Mouse (Mus musculus) heart, embryonic 12.5 days (tissue): ENCODE data around the gene Exog. TPM values are rescaled to one million over a fixed set of nuclear protein-coding genes. Genes with fewer than 3 reads are reported as not detected.

Source experiments
- ATAC-seq: fragments of 200-750 bp; cut with Nextera tagmentation; 2 replicates; pipeline ENCODE4 v1.8.0; 2017; ENCODE audit warnings: moderate TSS enrichment, moderate library complexity; ENCODE audit not compliant: insufficient number of reproducible peaks, low FRiP score
- H3K27ac ChIP-seq: fragments of 300-500 bp; sonication (generic); 2 replicates; pipeline ENCODE4 v1.5.1; 2016; ENCODE audit warnings: mild to moderate bottlenecking, moderate library complexity; ENCODE audit not compliant: poor library complexity, severe bottlenecking
- H3K27me3 ChIP-seq: fragments of 300-500 bp; sonication (generic); replicated peaks from 2 replicates; pipeline ENCODE4 v1.6.1; 2016; ENCODE audit warnings: mild to moderate bottlenecking, moderate library complexity
- H3K36me3 ChIP-seq: fragments of 300-500 bp; sonication (generic); 2 replicates; pipeline ENCODE4 v1.6.1; 2016; ENCODE audit warnings: mild to moderate bottlenecking, moderate library complexity
- H3K4me1 ChIP-seq: fragments of 300-500 bp; sonication (generic); replicated peaks from 2 replicates; pipeline ENCODE4 v1.6.1; 2016; ENCODE audit warnings: mild to moderate bottlenecking
- H3K4me2 ChIP-seq: fragments of 300-500 bp; sonication (generic); 2 replicates; pipeline ENCODE4 v1.6.1; 2016; ENCODE audit warnings: mild to moderate bottlenecking, moderate library complexity
- H3K4me3 ChIP-seq: fragments of 300-500 bp; sonication (generic); 2 replicates; pipeline ENCODE4 v1.5.1; 2016; ENCODE audit warnings: mild to moderate bottlenecking
- H3K9ac ChIP-seq: fragments of 300-500 bp; sonication (generic); 2 replicates; pipeline ENCODE4 v1.6.1; 2016; ENCODE audit warnings: mild to moderate bottlenecking, moderate library complexity
- H3K9me3 ChIP-seq: fragments of 300-500 bp; sonication (generic); replicated peaks from 2 replicates; pipeline ENCODE4 v1.6.1; 2016; ENCODE audit warnings: mild to moderate bottlenecking, moderate library complexity
- WGBS: fragments of 180-500 bp; shearing (Covaris S2); methylation state at CpG from one replicate; pipeline ENCODE4 v1.1.7; 2016; 5-methylcytosine and 5-hydroxymethylcytosine counted together
- polyA plus RNA-seq: library from polyadenylated mRNA; unstranded; fragments of >200 nt; fragmentation: Nextera tagmentation; extraction: Ambion mirVana; gene quantifications from 2 replicates; pipeline ENCODE4 v1.2.1, GENCODE M21; 2016

The Exog gene
- polyA plus RNA-seq, 1 experiment from 2014 or later, result 15.4 TPM

DNA sequence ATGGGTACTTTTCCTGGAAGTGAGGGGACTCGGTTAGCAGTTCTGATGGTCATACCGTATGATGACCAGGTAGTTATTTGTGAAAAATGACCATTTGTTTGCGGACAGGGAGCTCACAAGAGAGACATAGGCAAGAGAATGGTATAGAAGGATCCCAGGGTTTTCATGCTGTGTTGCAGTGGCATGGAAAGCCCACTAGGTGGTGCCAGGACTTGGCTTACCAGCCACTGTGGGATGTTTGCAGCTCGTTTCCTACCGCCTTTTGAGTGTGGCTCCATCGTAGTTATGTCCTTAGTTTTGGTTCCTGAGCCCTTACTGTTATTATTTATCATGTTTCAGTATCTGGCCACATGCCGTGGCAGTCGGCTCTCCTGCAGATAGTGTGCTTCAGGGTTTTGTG, 15.7 kb downstream of the Exog start:
- ATAC-seq, result no peak
- H3K9me3 ChIP-seq, result no peaks in the 10 kb centered on the region
- H3K27ac ChIP-seq, result no peak overlapping the region
- H3K4me3 ChIP-seq, result no peak overlapping the region
- H3K9ac ChIP-seq, result no peak overlapping the region
- no peak overlapping the region for H3K4me2 ChIP-seq
- peaks cover 55% of the 10 kb centered on the region for H3K36me3 ChIP-seq
- peaks cover 26% of the 10 kb centered on the region for H3K4me1 ChIP-seq
- WGBS, result 46% methylated on average over 8 of the region's 8 CpGs
- H3K27me3 ChIP-seq, result no peaks in the 10 kb centered on the region

DNA sequence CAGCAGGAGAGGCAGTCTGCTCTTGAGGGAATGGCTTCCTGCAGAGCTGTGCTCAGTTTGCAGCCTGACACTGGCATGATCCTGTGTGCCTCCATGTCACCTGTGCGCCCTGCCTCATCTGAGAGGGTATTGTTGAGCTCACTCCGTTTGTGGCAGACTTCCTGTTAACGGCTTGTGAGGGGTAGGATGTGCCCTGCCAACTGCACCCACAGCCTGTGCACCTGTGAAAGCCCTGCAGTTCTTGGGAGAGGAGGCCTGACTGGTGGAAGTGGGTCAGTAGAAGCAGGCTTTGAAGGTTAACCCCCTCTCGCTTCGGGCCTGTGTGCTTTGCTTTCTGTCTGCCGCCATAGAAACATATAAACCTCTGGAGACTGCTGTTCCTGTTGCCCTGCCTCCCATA, 20.3 kb downstream of the Exog start:
- Histone ChIP-seq H3K27me3 (peaks cover 3% of the 10 kb centered on the region; the same call in 1 of the 2 replicates), H3K4me1 (peaks cover 35% of the 10 kb centered on the region), H3K4me2 (no peak overlapping the region), H3K4me3 (no peak overlapping the region), H3K9me3 (no peaks in the 10 kb centered on the region), H3K27ac (no peak overlapping the region), H3K36me3 (peaks cover 40% of the 10 kb centered on the region), H3K9ac (no peak overlapping the region)
- 91% methylated on average over 6 of the region's 6 CpGs for WGBS
- no peak for ATAC-seq

DNA sequence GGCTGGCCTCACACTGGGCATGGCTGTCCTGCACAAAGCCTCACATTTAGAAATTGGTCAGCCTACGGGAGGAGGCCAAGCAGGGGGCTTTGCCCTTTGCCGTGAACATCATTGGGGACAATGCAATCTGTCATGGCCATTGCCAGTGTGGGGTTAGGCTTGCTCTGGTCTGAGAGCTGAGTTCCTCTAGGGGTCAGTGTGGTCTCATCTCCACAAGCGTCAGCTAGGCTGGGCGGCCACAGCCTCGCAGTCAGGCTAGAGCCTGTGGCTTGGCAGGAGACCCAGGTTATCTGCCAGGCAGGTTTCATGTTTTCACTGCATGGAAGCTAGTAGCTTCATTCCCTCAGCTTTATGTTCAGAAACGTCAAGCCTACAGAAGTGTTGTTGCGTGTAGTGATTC, 20.9 kb downstream of the Exog start:
- peaks cover 40% of the 10 kb centered on the region for H3K4me1 ChIP-seq
- no peak overlapping the region for H3K27ac ChIP-seq
- WGBS, result 60% methylated on average over 7 of the region's 7 CpGs
- no peak overlapping the region for H3K9ac ChIP-seq
- no peaks in the 10 kb centered on the region for H3K9me3 ChIP-seq
- H3K4me2 ChIP-seq, result no peak overlapping the region
- peaks cover 3% of the 10 kb centered on the region; the same call in 1 of the 2 replicates for H3K27me3 ChIP-seq
- peaks cover 40% of the 10 kb centered on the region for H3K36me3 ChIP-seq
- H3K4me3 ChIP-seq, result no peak overlapping the region
- no peak for ATAC-seq

DNA sequence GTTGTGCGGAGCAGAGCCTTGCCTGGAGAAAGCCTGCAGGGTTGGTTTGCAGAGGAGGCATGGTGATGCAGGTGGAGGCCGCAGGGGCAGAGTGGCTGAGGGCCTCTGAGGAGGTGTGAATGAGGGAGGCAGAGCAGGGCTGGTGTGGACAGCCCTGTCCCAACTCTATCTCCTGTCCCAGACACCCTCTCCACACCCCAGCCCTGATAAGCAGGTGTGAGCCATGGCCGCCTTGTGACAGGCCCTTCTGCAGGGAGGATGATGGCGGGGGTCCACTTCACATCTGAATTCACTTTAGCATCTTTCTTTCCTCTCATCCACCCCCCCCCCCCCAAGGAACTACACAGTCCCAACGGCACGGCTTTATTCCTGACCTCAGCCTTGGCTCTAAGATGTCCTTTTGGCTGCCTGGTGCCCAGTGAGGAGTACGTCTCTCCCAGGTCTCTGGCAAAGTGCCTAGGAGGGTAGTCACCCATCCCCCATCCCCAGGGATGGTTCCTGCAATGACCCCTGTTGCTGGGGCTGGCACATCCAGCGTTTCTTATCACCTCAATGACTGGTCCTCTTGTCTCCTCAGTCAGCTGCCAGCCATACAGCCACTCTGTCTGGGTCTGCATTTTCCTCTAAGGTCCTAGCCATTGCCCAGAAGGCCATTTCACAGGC, 25.1 kb downstream of the Exog start:
- Histone ChIP-seq H3K4me3 (no peak overlapping the region), H3K27me3 (peaks cover 3% of the 10 kb centered on the region; the same call in 1 of the 2 replicates), H3K9ac (no peak overlapping the region), H3K9me3 (no peaks in the 10 kb centered on the region), H3K36me3 (peaks cover 9% of the 10 kb centered on the region), H3K4me1 (peaks cover 80% of the 10 kb centered on the region), H3K4me2 (peak overlapping the region; percentile 27), H3K27ac (peak overlapping the region; percentile 83)
- ATAC-seq, result peak; percentile 91
- WGBS, result 17% methylated on average over 8 of the region's 8 CpGs

DNA sequence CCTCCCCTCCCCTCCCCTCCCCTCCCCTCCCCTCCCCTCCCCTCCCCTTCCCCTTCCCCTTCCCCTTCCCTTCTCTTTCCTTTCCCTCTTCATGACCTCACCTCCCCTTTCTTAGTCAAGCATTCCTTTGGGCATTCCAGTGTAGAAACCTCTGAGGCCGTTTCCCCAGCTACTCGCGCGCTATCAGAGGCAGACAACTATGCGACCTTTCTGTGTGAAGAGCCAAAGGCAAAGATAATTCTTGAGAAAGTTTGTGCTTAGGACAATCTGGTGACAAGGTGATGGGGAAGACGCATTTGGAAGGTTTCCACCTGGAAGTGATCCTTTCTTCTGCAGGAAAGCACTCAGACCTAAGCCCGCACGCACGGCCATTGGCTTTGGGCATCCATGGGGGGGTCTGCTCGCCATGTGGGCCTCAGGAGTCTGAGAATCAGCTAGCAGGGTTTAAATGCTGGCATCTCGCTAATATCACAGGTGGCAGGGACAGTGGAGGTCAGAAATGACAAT, 27.7 kb downstream of the Exog start:
- Histone ChIP-seq H3K4me2 (no peak overlapping the region), H3K4me1 (peaks cover 82% of the 10 kb centered on the region), H3K9me3 (no peaks in the 10 kb centered on the region), H3K27me3 (peaks cover 8% of the 10 kb centered on the region), H3K36me3 (no peaks in the 10 kb centered on the region), H3K4me3 (no peak overlapping the region), H3K27ac (peak overlapping the region; percentile 14; the same call in 1 of the 2 replicates), H3K9ac (no peak overlapping the region)
- 44% methylated on average over 11 of the region's 11 CpGs for WGBS
- no peak for ATAC-seq

DNA sequence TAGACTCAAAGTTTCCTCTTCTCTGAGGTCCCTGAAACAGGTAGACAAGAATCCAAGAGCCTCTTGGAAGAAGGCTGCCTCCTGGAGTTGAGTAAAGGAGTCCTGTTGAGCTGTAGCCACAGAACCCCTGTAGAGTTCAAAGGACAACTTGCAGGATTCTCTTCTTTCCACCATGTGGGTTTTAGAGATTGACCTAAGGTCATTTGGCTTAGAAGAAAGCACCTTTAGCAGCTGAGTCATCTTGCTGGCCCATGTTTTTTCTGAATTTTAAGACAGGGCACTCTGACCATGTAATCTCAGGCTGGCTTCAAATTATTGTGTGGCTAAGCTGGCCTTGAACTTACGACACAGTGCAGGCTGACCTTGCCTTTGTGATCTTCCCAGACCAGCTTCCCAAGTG, 28.3 kb downstream of the Exog start:
- ATAC-seq, result no peak
- Histone ChIP-seq H3K27ac (peak overlapping the region; percentile 14; the same call in 1 of the 2 replicates), H3K4me2 (no peak overlapping the region), H3K4me1 (peaks cover 80% of the 10 kb centered on the region), H3K9ac (no peak overlapping the region), H3K36me3 (no peaks in the 10 kb centered on the region), H3K4me3 (no peak overlapping the region), H3K27me3 (peaks cover 8% of the 10 kb centered on the region), H3K9me3 (no peaks in the 10 kb centered on the region)
- whole genome bisulfite sequencing, result 92% methylated on average over 1 of the region's 1 CpGs

DNA sequence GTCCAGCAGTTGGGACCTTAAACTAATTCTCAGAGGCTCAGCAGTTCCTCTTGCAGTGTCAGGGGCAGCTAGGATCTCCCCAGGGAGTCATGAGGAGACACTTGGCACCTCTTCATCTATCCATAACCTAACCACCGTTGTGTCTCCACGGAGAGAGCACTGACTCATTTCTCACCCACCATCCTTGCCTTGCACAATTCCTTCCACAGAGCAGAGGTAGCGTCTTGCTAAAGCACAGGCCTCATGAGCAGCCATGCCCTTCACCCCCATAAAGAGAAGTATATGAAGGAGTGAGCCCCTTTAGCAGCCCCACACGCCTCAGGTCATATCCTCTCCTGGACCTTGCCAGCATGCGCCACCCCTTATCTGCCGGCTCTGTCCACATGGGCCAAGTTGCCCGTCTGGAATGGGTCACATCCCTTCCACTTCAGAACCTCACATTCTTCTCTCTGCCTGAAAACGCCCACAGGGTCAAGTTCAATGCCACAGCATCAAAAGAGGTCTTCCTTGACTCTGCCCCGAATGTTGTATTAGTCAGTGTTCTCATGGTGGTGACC, 28.9 kb downstream of the Exog start:
- H3K4me1 ChIP-seq, result peaks cover 80% of the 10 kb centered on the region
- H3K27ac ChIP-seq, result no peak overlapping the region
- no peak for ATAC-seq

DNA sequence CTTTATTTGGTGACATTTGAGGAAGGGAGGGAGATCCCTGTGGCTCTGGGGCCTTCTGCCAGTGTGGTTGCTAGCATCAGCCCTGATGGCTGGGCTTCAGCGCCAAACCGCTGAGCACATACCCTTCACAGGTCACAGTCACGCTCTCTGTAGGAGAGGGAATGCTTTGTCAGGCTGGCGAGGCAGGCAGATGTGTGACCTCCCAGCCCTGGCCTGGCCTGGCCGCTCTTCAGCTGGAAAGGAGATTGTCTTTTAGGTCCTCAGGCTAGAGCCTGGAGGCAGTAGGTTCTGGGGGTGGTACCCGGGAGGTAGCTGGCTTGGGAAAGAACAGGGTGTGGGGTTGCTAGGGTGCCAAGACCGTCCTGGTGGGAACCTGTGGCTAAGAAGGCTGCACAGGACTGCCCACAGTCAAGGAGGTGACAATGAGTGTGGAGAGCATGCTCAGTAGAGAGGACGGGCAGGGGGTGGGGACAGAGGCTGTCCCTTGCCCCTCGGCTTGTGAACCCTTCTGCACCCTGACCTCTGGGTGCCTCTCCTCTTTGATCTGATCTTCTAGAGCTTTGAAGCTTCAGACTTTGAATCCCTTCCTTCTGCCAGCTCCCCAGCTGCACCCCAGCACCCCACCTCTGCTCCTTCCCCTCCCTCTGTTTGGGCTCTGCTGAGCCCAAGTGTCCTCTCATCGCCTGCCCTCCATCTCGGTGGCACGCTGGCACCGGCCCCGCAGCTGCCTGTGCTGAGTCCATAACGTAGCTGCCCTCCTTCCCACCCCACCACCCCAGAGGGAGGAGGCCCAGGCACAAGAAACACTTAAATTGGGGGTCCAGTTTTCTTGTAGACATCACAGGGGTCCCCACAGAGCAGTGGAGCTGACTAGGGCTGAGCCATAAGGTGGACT, 30.2 kb downstream of the Exog start:
- Histone ChIP-seq H3K9me3 (no peaks in the 10 kb centered on the region), H3K4me1 (peaks cover 80% of the 10 kb centered on the region), H3K27me3 (peaks cover 8% of the 10 kb centered on the region; the same call in 1 of the 2 replicates), H3K9ac (peak overlapping the region; percentile 4; the same call in 1 of the 2 replicates), H3K4me3 (no peak overlapping the region), H3K4me2 (no peak overlapping the region), H3K27ac (no peak overlapping the region), H3K36me3 (no peaks in the 10 kb centered on the region)
- no peak for ATAC-seq
- WGBS, result 52% methylated on average over 15 of the region's 15 CpGs

More for the DNA sequence above, 28.9 kb downstream of the Exog start:
- Histone ChIP-seq H3K36me3 (no peaks in the 10 kb centered on the region), H3K27me3 (peaks cover 8% of the 10 kb centered on the region; the same call in 1 of the 2 replicates), H3K9me3 (no peaks in the 10 kb centered on the region), H3K4me2 (no peak overlapping the region), H3K9ac (no peak overlapping the region), H3K4me3 (no peak overlapping the region)
- 68% methylated on average over 9 of the region's 9 CpGs for WGBS

DNA sequence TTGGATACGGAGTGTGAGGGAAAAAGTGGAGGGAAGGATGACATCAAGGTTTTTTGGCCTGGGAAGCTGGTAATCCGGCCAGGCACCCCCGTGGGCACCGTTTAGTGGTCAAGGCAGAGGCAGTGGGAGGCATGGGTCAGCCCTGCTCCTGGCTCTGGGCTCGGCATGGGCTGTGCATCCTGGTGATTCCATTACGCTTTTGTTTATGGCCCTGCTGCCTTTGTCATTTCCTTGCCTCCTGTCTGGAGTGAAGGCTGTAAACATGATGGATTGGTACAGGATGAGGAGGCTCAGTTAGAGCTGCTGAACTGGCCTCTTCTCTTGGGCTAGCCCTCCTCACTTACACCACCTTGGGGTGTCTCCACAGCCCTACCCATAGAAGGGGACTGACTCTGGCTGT, 33.0 kb downstream of the Exog start:
- Histone ChIP-seq H3K36me3 (no peaks in the 10 kb centered on the region), H3K27ac (no peak overlapping the region), H3K4me2 (no peak overlapping the region), H3K9me3 (no peaks in the 10 kb centered on the region), H3K27me3 (peaks cover 8% of the 10 kb centered on the region; the same call in 1 of the 2 replicates), H3K9ac (no peak overlapping the region), H3K4me3 (no peak overlapping the region), H3K4me1 (peaks cover 56% of the 10 kb centered on the region)
- 45% methylated on average over 6 of the region's 6 CpGs for WGBS
- no peak for ATAC-seq

DNA sequence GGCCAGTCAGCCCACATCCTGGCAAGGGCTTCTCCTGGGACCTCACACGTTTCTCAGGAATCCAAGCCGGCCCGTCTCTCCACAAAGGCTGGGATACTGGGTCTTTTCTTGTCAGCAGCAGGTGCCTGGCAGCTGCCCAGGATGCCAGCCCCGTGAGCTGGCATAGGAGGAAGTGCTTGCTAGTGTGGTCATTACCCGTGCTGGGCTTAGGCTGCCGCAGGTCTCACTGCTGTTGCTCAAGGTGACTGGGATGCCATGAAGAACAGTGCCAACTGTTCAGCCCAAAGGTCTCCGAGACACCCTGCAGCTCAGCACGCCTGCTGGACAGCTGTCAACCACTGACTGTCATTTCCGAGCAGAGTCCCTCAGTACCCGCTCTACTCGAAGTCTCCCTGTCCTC, 33.6 kb downstream of the Exog start:
- Histone ChIP-seq H3K27me3 (peaks cover 8% of the 10 kb centered on the region; the same call in 1 of the 2 replicates), H3K4me1 (peaks cover 50% of the 10 kb centered on the region), H3K4me3 (no peak overlapping the region), H3K4me2 (no peak overlapping the region), H3K9me3 (no peaks in the 10 kb centered on the region), H3K36me3 (no peaks in the 10 kb centered on the region), H3K9ac (no peak overlapping the region), H3K27ac (no peak overlapping the region)
- ATAC-seq, result no peak
- 77% methylated on average over 11 of the region's 11 CpGs for WGBS

DNA sequence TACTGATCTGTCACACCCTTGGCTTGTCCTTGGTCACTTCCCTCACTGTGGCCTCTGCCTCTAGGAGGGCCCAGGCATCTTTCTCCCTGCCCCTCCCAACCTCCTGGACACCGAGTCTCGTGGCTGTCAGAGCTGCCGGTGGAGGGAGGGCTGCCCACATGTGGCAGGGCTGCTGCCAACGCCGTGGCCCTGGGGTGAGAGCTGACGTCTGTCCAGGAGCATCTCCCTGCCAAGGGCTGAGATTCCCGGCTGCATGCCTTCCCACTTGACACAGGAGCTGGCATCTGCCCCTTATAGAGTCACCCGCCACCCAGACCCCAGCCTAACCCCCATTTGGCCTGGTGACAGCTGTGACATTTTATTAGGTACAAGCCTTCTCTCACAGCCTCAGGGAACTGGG, 34.6 kb downstream of the Exog start:
- Histone ChIP-seq H3K36me3 (no peaks in the 10 kb centered on the region), H3K4me2 (no peak overlapping the region), H3K4me3 (no peak overlapping the region), H3K27ac (0 out of 2 replicates have a peak overlapping the region, but pooled peaks have one; percentile 24), H3K9me3 (no peaks in the 10 kb centered on the region), H3K9ac (peak overlapping the region; percentile 7; the same call in 1 of the 2 replicates), H3K27me3 (peaks cover 8% of the 10 kb centered on the region; the same call in 1 of the 2 replicates), H3K4me1 (peaks cover 40% of the 10 kb centered on the region)
- ATAC-seq, result no peak
- WGBS, result 38% methylated on average over 8 of the region's 8 CpGs
